Mouse (Mus musculus): ENCODE data around the gene Capn10.

Gene Capn10

GRCm38 (mm10) chr1:92979073-92979602 lies 45.0 kb downstream of the Capn10 start:
- DNase-seq, result no peak

GRCm38 (mm10) chr1:92981056-92981845 lies 47.1 kb downstream of the Capn10 start:
- peak; percentile 74 for DNase-seq

- DNase-seq, result no peak
Observed at GRCm38 (mm10) chr1:92982931-92983605, 48.9 kb downstream of the Capn10 start.

- no peak for DNase-seq
Observed at GRCm38 (mm10) chr1:92984999-92985398, 50.8 kb downstream of the Capn10 start.

GRCm38 (mm10) chr1:92988894-92989293 lies 54.7 kb downstream of the Capn10 start:
- DNase-seq, result no peak

- no peak for DNase-seq
Observed at GRCm38 (mm10) chr1:92989891-92990290, 55.7 kb downstream of the Capn10 start.

- DNase-seq, result no peak
Observed at GRCm38 (mm10) chr1:92992214-92992855, 58.2 kb downstream of the Capn10 start.

- DNase-seq, result no peak
Observed at GRCm38 (mm10) chr1:92992880-92993279, 58.7 kb downstream of the Capn10 start.
